Mouse (Mus musculus): Measurements from ENCODE around the gene Nupr1l. TPM values are rescaled to one million over a fixed set of nuclear protein-coding genes. Genes with fewer than 3 reads are reported as not detected.
A peak's percentile ranks its signal among the peaks of the same experiment; 100 is the strongest.
"Not testable (repeated sequence)": the region's sequence is repeated elsewhere in the genome, so short reads cannot be mapped to it uniquely, and the experiment has no call there.

The Nupr1l gene
- polyA plus RNA-seq, 1 experiment from 2014 or later, result 4.3 TPM

GRCm38 (mm10) chr5:129898449-129898848 lies 9.9 kb upstream of the Nupr1l start, which contains the start of gene Phkg1:
Gene Phkg1, minus strand, starts transcription at chr5:129898549.
- Histone ChIP-seq H3K4me3 (ENCODE audit: low read depth, low read length) (no peak within 1 kb of the TSS), H3K27ac (replicated peaks; ENCODE audit: low read depth, low read length) (no peak within 1 kb of the TSS), H3K27me3 (ENCODE audit: control insufficient read depth, insufficient read depth, low read length) (no peaks in the 10 kb centered on the region), H3K4me2 (ENCODE audit: low read depth, low read length) (no peak within 1 kb of the TSS), H3K9ac (replicated peaks; ENCODE audit: low read length) (no peak within 1 kb of the TSS), H3K4me1 (ENCODE audit: control insufficient read depth, insufficient read depth, low read length) (no peaks in the 10 kb centered on the region), H3K9me3 (replicated peaks; ENCODE audit: control insufficient read depth, low read length) (no peaks in the 10 kb centered on the region), H3K36me3 (replicated peaks; ENCODE audit: control insufficient read depth, insufficient read depth, low read depth, low read length) (no peaks in the 10 kb centered on the region; the same call in none of the 2 replicates)
- ATAC-seq (replicated peaks; ENCODE audit: insufficient number of reproducible peaks, low FRiP score, low TSS enrichment, low read depth), result no peak
- 82% methylated on average over 1 of the region's 1 CpGs for WGBS
- DNase-seq (ENCODE audit: low spot score), result no peak

GRCm38 (mm10) chr5:129907775-129908174 lies 565 bp upstream of the Nupr1l start:
- no peaks in the 10 kb centered on the region for H3K4me1 ChIP-seq (ENCODE audit: control insufficient read depth, insufficient read depth, low read length)
- H3K4me2 ChIP-seq (ENCODE audit: low read depth, low read length), result peak overlapping the region; percentile 64
- H3K27ac ChIP-seq (replicated peaks; ENCODE audit: low read depth, low read length), result peak overlapping the region; percentile 78; the same call in 1 of the 2 replicates
- H3K9ac ChIP-seq (replicated peaks; ENCODE audit: low read length), result peak overlapping the region; percentile 67
- H3K4me3 ChIP-seq (ENCODE audit: low read depth, low read length), result peak overlapping the region; percentile 65
- 26% methylated on average over 4 of the region's 4 CpGs for WGBS
- H3K27me3 ChIP-seq (ENCODE audit: control insufficient read depth, insufficient read depth, low read length), result no peaks in the 10 kb centered on the region
- peak; percentile 16 for DNase-seq (ENCODE audit: low spot score)
- H3K36me3 ChIP-seq (replicated peaks; ENCODE audit: control insufficient read depth, insufficient read depth, low read depth, low read length), result no peaks in the 10 kb centered on the region
- no peaks in the 10 kb centered on the region for H3K9me3 ChIP-seq (replicated peaks; ENCODE audit: control insufficient read depth, low read length)
- no peak for ATAC-seq (replicated peaks; ENCODE audit: insufficient number of reproducible peaks, low FRiP score, low TSS enrichment, low read depth)

- 74% methylated on average over 9 of the region's 9 CpGs for WGBS
- H3K9ac ChIP-seq (replicated peaks; ENCODE audit: low read length), result peak overlapping the region; percentile 86
- H3K4me2 ChIP-seq (ENCODE audit: low read depth, low read length), result peak overlapping the region; percentile 64
- no peak for ATAC-seq (replicated peaks; ENCODE audit: insufficient number of reproducible peaks, low FRiP score, low TSS enrichment, low read depth)
- no peaks in the 10 kb centered on the region for H3K4me1 ChIP-seq (ENCODE audit: control insufficient read depth, insufficient read depth, low read length)
- no peaks in the 10 kb centered on the region for H3K36me3 ChIP-seq (replicated peaks; ENCODE audit: control insufficient read depth, insufficient read depth, low read depth, low read length)
- no peak for DNase-seq (ENCODE audit: low spot score)
- peak overlapping the region; percentile 65 for H3K4me3 ChIP-seq (ENCODE audit: low read depth, low read length)
- no peaks in the 10 kb centered on the region for H3K9me3 ChIP-seq (replicated peaks; ENCODE audit: control insufficient read depth, low read length)
- H3K27ac ChIP-seq (replicated peaks; ENCODE audit: low read depth, low read length), result no peak overlapping the region
- no peaks in the 10 kb centered on the region for H3K27me3 ChIP-seq (ENCODE audit: control insufficient read depth, insufficient read depth, low read length)
Observed at GRCm38 (mm10) chr5:129909147-129909546, 807 bp downstream of the Nupr1l start.

GRCm38 (mm10) chr5:129909591-129909990 lies 1.3 kb downstream of the Nupr1l start:
- 86% methylated on average over 7 of the region's 7 CpGs for WGBS
- H3K27ac ChIP-seq (replicated peaks; ENCODE audit: low read depth, low read length), result no peak overlapping the region
- H3K9ac ChIP-seq (replicated peaks; ENCODE audit: low read length), result no peak overlapping the region
- H3K9me3 ChIP-seq (replicated peaks; ENCODE audit: control insufficient read depth, low read length), result no peaks in the 10 kb centered on the region
- H3K4me2 ChIP-seq (ENCODE audit: low read depth, low read length), result no peak overlapping the region
- no peaks in the 10 kb centered on the region for H3K27me3 ChIP-seq (ENCODE audit: control insufficient read depth, insufficient read depth, low read length)
- H3K4me3 ChIP-seq (ENCODE audit: low read depth, low read length), result no peak overlapping the region
- no peaks in the 10 kb centered on the region for H3K36me3 ChIP-seq (replicated peaks; ENCODE audit: control insufficient read depth, insufficient read depth, low read depth, low read length)
- no peaks in the 10 kb centered on the region for H3K4me1 ChIP-seq (ENCODE audit: control insufficient read depth, insufficient read depth, low read length)
- ATAC-seq (replicated peaks; ENCODE audit: insufficient number of reproducible peaks, low FRiP score, low TSS enrichment, low read depth) (no peak), DNase-seq (ENCODE audit: low spot score) (no peak)

- no peak for ATAC-seq (replicated peaks; ENCODE audit: insufficient number of reproducible peaks, low FRiP score, low TSS enrichment, low read depth)
- Histone ChIP-seq H3K9ac (replicated peaks; ENCODE audit: low read length) (no peak overlapping the region), H3K27ac (replicated peaks; ENCODE audit: low read depth, low read length) (no peak overlapping the region), H3K36me3 (replicated peaks; ENCODE audit: control insufficient read depth, insufficient read depth, low read depth, low read length) (no peaks in the 10 kb centered on the region), H3K27me3 (ENCODE audit: control insufficient read depth, insufficient read depth, low read length) (no peaks in the 10 kb centered on the region), H3K9me3 (replicated peaks; ENCODE audit: control insufficient read depth, low read length) (no peaks in the 10 kb centered on the region), H3K4me1 (ENCODE audit: control insufficient read depth, insufficient read depth, low read length) (no peaks in the 10 kb centered on the region), H3K4me3 (ENCODE audit: low read depth, low read length) (no peak overlapping the region), H3K4me2 (ENCODE audit: low read depth, low read length) (no peak overlapping the region)
- 30% methylated on average over 2 of the region's 2 CpGs for WGBS
- DNase-seq (ENCODE audit: low spot score), result peak; percentile 43
Observed at GRCm38 (mm10) chr5:129914024-129914423, 5.7 kb downstream of the Nupr1l start.

- not testable (repeated sequence) for DNase-seq (ENCODE audit: low spot score); ATAC-seq (replicated peaks; ENCODE audit: insufficient number of reproducible peaks, low FRiP score, low TSS enrichment, low read depth)
Observed at GRCm38 (mm10) chr5:129915491-129915890, 7.2 kb downstream of the Nupr1l start.

GRCm38 (mm10) chr5:129918065-129918651 lies 9.8 kb downstream of the Nupr1l start:
- DNase-seq (ENCODE audit: low spot score), result no peak
- WGBS, result 88% methylated on average over 24 of the region's 24 CpGs

More at GRCm38 (mm10) chr5:129915491-129915890, 7.2 kb downstream of the Nupr1l start:
- H3K9ac ChIP-seq (replicated peaks; ENCODE audit: low read length); H3K4me3 ChIP-seq (ENCODE audit: low read depth, low read length); H3K36me3 ChIP-seq (replicated peaks; ENCODE audit: control insufficient read depth, insufficient read depth, low read depth, low read length); H3K9me3 ChIP-seq (replicated peaks; ENCODE audit: control insufficient read depth, low read length); H3K4me1 ChIP-seq (ENCODE audit: control insufficient read depth, insufficient read depth, low read length); H3K27me3 ChIP-seq (ENCODE audit: control insufficient read depth, insufficient read depth, low read length); H3K27ac ChIP-seq (replicated peaks; ENCODE audit: low read depth, low read length); H3K4me2 ChIP-seq (ENCODE audit: low read depth, low read length): not testable (repeated sequence)
- WGBS, result 86% methylated on average over 11 of the region's 11 CpGs

GRCm38 (mm10) chr5:129918752-129919151 lies 10.4 kb downstream of the Nupr1l start:
- H3K27me3 ChIP-seq (ENCODE audit: control insufficient read depth, insufficient read depth, low read length), result no peaks in the 10 kb centered on the region
- no peaks in the 10 kb centered on the region for H3K4me1 ChIP-seq (ENCODE audit: control insufficient read depth, insufficient read depth, low read length)
- DNase-seq (ENCODE audit: low spot score) (no peak), ATAC-seq (replicated peaks; ENCODE audit: insufficient number of reproducible peaks, low FRiP score, low TSS enrichment, low read depth) (no peak)
- 81% methylated on average over 9 of the region's 9 CpGs for WGBS
- no peak overlapping the region for H3K4me3 ChIP-seq (ENCODE audit: low read depth, low read length)
- no peak overlapping the region for H3K9ac ChIP-seq (replicated peaks; ENCODE audit: low read length)
- no peak overlapping the region for H3K4me2 ChIP-seq (ENCODE audit: low read depth, low read length)
- no peaks in the 10 kb centered on the region for H3K36me3 ChIP-seq (replicated peaks; ENCODE audit: control insufficient read depth, insufficient read depth, low read depth, low read length)
- no peak overlapping the region for H3K27ac ChIP-seq (replicated peaks; ENCODE audit: low read depth, low read length)
- H3K9me3 ChIP-seq (replicated peaks; ENCODE audit: control insufficient read depth, low read length), result no peaks in the 10 kb centered on the region

More at GRCm38 (mm10) chr5:129918065-129918651, 9.8 kb downstream of the Nupr1l start:
- no peaks in the 10 kb centered on the region for H3K9me3 ChIP-seq (replicated peaks; ENCODE audit: control insufficient read depth, low read length)
- H3K4me1 ChIP-seq (ENCODE audit: control insufficient read depth, insufficient read depth, low read length), result no peaks in the 10 kb centered on the region
- no peak overlapping the region for H3K4me2 ChIP-seq (ENCODE audit: low read depth, low read length)
- H3K27me3 ChIP-seq (ENCODE audit: control insufficient read depth, insufficient read depth, low read length), result no peaks in the 10 kb centered on the region
- H3K4me3 ChIP-seq (ENCODE audit: low read depth, low read length), result no peak overlapping the region
- H3K36me3 ChIP-seq (replicated peaks; ENCODE audit: control insufficient read depth, insufficient read depth, low read depth, low read length), result no peaks in the 10 kb centered on the region
- no peak for ATAC-seq (replicated peaks; ENCODE audit: insufficient number of reproducible peaks, low FRiP score, low TSS enrichment, low read depth)
- no peak overlapping the region for H3K9ac ChIP-seq (replicated peaks; ENCODE audit: low read length)
- H3K27ac ChIP-seq (replicated peaks; ENCODE audit: low read depth, low read length), result no peak overlapping the region
